Mouse (Mus musculus): ENCODE results near the gene Otud4.
A peak's percentile ranks its signal among the peaks of the same experiment; 100 is the strongest.

Gene Otud4

DNA sequence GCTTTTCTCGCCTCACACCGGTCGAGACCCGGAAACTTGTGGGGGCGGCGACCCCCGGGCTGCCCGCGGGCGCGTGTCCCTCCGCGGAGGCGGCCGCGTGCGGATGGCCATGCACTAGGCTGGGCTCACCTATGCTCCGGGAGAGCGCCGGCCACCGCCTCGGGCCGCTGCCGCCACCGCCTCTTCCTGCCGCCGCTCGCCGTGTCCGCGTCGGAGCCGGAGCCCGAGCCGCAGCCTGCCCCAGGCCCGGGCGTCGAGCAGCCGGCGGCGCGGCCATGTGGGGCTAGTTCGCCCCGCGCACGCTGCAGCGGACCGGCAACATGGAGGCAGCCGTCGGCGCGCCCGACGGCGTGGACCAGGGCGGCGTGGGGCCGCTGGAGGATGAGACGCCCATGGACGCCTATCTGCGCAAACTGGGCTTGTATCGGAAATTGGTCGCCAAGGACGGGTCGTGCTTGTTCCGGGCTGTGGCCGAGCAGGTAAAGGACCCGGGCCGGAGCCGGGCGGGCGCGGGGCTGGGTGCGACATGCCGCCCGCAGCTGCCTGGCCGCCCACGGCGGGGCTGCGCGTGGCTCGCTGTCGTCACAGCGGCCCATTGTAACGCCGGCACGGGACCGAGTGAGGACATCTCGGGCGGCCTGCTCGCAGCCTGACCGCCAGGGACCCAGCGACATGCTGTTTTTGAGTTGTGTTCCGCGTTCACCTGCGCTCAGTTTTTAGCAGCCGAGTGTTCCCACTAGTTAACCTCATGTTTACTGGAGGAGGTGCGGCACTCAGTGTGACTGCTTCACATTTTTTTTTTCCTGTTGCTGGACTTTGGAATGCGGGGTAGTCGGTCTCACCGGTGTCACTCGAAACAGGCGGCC is at the start of gene Otud4:
TSS of gene Otud4 (plus strand) at position 33 of the 866 bp plus-strand sequence.
- DNase-seq (ENCODE audit: low read depth, low spot score), result peak; percentile 42

DNA sequence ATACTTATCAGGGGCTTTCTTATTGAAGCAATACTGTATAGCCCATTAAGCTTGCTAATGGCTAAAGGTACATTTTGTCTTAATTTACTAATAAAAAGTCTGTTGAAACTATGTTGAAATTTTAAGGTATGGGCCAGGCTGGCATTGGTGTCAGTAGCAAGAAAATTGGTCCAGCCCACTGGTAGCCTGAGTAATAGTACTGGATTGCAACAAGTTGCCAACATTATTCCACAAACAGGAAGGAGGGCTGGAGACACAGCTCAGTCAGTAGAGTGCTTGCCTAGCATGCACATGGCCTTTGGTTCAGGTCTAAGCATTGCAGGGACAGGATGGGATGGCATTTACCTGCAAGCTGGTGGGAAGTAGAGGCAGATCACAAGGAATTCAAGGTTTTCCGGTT is 38.5 kb upstream of the Otud4 start:
- peak; percentile 78 for DNase-seq (ENCODE audit: low read depth, low spot score)

DNA sequence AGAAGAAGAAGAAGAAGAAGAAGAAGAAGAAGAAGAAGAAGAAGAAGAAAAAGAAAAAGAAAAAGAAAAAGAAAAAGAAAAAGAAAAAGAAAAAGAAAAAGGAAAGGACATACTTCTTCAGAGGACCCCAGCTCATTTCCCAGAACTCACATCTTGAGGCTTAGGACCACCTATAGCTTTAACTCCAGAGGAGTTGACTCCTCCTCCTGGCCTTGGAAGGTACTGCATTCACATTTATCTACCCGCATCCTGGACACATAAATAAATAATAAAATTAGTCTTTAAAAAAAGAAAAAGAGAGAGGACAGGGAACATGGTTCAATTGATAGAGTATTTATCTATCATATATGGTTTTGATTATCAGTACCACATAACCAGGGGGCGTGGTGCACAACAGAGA is 36.2 kb upstream of the Otud4 start:
- peak; percentile 60 for DNase-seq (ENCODE audit: low read depth, low spot score)

DNA sequence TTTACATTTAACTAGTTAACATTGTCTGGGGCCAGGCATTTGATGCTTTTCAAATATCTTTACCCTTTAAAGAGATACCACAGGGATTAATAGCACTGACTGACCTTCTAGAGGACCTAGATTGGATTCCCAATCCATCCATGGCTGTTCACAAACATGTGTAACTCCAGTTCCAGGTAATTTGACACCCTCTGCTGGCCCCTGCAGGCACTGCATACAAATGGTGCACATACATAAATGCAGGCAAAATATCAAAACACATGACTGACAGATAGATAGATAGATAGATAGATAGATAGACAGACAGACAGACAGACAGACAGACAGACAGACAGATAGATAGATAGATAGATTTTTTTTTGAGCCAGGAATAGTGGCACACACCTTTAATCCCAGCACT is 33.2 kb upstream of the Otud4 start:
- DNase-seq (ENCODE audit: low read depth, low spot score), result peak; percentile 59

DNA sequence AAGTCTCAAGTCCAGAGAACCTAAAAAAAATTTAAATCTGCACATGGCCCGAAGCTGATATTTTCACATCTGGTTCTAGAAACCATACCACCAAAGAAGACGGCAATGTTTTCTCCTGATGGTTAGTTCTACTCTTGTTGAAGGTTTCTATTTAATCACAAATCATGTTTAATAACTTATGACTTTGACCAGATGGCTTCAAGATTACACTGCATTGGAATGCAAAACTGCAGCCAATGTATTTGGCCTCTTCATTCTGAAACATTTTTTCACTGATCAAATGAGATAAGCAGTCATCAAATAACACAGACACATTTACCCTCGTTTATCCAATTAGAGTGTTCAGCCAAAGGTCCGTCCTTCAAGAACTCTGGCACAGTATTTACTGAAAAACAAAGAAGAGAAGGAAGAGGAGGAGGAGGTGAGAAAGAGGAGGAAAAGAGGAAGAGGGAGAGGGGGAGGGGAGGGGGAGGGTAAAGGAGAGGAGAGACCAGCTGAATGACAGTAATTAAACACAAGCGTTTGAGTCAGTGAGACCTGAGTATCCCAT is 32.6 kb upstream of the Otud4 start:
- DNase-seq (ENCODE audit: low read depth, low spot score), result peak; percentile 70

DNA sequence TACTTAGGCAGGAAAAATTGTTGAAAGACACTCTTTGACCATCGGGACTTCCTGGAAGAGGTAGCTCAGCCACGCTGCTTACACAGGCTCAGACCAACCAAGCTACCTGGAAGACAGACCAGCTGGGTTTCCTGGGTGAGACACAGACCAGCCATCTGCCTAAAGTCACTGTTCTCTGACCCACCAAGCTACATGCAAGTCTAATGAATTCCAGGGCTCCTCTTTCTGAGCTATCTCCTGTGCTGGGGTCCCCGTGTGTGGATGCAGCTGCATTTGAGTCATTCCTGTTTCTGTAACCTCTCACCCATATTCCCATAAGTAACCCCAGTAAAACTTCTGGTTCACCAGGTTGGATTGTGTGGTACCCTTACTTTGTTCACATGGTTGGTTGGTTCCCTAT is 30.7 kb upstream of the Otud4 start:
- DNase-seq (ENCODE audit: low read depth, low spot score), result no peak

DNA sequence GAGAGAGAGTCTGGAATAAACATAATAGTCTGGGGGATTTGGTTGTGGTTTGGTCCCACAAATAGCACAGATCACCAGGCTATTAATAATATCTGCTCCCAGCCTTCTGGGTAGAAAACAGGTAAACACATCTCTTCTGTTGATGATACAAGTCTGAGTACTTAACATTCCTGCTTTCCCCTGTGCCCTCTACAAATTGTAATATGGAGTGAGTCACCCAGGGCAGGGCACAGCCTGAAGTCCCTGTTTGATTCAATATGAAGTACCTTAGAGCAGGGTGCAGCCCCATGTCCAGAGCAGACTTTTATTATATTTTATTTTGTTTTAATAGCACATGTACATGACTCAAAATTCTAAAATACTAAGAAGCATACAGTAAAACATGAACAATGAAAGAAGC is 29.1 kb upstream of the Otud4 start:
- DNase-seq (ENCODE audit: low read depth, low spot score), result peak; percentile 49

DNA sequence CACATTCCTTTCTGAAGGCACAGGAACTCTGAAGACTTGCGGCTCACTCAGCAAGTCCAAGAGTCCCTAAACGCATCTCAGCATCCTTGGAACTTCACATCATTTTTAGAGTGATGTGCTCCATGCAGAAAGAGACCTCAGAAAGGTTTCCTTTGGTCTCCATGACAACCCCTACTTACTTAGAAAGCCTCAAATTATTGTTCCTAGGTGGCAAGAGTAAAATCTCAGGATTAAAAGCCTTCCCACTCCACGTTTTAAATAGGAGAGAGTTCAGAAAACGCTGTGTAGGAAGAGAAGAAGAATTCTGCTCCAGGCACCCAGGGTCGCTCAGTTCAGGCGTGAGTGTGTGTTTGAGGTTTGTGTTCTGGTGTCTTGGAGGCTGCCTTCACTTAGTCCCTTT is 27.1 kb upstream of the Otud4 start:
- no peak for DNase-seq (ENCODE audit: low read depth, low spot score)

DNA sequence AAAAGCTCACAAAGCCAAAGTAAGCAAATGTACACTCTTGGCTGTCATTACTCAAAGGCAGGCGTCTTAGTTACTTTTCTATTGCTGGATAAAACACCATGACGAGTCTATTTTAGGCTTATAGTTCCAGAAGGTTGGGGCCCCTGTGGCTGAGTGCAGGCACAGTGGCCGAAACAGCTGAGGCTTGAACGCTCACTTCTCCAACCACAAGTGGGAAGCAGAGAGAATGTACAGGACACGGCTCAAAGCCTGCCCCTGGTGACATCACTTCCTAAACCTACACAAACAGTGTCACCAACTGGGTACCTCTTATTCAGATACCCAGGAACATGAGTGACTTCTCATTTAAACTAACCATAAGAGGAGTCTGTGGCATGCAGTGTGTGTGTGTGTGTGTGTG is 26.5 kb upstream of the Otud4 start:
- DNase-seq (ENCODE audit: low read depth, low spot score), result no peak

DNA sequence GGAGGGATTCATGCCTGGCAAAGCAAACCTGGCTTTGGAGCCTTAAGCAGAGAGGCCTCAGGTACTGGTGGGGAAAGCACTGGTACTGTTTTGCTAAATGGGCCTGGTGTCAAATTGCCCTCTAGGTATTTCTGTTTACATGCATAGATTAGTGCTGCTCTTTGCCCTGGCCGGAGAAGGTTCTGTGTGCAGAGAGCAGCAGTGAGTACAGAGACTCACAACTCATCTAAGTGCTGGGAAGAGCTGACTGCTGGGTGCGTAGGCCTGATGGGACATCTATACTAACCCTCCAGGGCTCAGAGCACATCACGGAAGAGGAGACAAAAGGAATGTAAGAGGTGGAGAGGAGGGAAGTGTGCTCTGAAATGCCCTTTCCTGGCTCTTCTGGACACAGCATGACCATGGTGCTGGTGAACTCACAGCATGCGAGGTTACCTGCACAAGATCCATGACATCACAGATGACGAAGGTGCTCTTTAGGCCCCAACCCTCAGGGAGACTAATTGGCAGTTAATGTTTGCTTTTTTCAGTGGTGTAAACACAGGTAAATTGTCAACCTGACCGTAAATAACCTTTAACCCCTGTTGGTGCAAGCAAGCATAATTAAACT is 23.6 kb upstream of the Otud4 start:
- DNase-seq (ENCODE audit: low read depth, low spot score), result no peak

DNA sequence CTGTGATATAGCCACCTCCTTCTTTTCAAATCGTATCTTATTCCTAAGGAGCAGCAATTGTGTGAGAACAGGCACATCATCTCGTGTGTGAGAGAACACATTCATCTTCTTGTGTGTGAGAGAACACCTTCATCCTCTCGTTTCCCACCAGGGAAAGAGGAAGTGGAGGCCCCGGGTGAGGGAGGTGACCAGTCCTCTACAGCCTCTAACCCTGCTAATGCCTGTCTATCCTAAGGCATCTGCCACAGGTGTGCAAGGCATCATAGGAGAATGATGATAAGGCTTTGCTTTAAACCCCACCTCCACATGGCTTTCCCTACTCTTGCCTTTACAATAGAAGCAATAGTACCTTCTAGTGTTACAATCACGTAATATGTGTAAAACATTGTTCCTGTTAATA is 20.5 kb upstream of the Otud4 start:
- DNase-seq (ENCODE audit: low read depth, low spot score), result no peak

DNA sequence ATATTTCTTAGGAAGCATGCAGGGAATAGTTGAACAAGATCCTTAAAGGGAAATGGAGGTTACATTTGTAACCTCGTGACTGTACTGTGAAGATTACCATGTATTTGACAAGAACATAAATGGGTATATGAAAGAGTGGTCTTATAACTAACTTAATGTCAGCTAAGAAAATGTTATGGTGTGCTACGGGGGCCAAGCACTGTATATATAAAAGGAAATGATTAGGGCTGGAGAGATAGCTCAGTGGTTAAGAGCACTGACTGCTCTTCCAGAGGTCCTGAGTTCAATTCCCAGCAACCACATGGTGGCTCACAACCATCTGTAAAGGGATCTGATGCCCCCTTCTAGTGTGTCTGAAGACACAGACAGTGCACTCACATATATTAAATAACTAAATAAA is 20.1 kb upstream of the Otud4 start:
- DNase-seq (ENCODE audit: low read depth, low spot score), result no peak

DNA sequence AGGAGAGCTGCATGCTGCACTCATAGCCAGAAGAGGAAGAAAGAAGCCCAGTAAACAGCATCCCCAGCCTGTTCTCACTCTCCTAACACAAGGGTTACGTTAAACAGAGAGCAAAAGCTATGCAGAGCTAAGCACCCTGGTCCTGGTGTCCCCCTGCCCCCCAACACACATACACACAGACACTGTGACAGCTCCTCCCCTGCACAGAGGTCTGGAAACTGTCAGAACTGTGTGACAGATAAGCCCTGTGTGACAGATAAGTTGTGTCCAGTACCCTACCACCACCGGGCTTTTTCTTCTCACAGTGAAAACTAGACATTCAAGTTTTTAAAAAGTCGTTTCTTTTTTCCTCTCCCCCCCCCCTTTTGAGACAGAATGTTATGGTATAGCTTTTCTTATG is 19.4 kb upstream of the Otud4 start:
- DNase-seq (ENCODE audit: low read depth, low spot score), result no peak

DNA sequence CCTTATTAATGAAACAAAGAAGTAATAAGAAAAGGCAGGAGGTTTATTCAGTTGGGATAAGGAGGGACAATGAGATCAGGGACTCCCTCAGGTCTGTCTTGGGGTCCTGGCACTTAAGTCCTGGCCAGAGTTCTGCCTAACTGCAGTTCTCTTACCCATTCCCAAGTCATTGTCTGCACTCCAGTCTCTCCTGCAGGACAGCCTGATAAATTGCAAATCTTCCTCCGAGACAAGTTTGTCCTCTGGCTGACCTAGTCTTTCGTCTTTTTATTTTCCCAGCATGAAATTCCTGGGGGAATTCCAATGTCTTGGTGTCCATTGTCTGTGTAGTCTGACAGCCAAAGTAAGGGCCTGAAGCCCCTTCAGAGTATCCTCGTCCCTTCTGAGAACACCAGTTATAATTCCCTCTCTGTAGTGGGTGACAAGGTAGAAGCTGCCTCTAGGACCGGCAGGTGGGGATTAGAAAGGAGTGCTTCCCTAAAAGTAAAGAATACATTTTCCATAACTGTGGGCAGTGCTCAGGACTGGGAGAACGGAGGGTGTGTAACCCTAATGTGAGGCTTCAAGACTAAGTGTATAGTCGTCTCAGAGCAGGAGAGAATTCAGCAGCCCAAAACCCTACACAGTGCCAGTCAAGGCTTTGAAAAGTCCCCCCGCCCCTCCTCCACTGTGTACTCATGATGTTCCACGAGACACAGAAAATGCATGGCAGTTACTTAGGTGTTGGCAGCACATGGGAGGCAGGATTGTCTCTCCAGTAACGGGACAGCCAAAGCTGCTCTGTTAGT is 18.7 kb upstream of the Otud4 start:
- DNase-seq (ENCODE audit: low read depth, low spot score), result no peak

DNA sequence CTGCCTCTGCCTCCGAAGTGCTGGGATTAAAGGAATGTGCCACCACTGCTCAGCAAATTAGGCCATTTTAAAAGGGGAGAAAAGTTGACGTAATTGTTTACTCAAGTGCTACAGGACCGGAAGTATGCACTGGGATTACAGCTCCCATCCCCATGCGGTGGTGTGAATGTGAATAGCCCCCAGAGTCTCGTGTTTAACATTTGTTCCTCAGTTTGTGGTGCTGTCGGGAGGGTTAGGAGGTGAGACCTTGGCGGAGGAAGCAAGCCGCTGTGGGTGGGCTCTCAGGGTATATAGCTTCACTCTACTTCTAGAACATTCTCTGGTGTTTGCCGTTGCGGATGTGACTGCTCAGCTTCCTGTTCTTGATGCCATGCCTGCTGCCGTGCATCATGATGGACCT is 17.1 kb upstream of the Otud4 start:
- no peak for DNase-seq (ENCODE audit: low read depth, low spot score)

DNA sequence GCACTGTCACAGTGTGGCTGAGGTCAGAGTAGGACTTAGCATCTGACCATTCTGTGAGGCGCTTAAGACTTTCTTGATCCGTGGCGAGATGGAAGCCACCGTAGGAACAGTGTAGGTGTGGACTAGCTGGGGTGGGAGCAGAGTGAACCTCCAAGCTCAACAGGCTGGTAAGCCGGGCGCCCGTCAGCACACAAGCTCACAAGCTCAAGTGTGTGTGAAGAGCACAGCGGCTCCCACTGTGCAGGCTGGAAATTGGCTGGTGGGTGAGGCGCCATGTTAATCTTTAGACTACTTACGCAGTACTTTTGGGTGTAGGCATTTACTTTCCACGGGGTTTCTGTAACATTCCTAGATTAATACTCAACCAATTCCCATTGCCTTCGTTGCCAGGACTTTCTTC is 16.1 kb upstream of the Otud4 start:
- no peak for DNase-seq (ENCODE audit: low read depth, low spot score)

DNA sequence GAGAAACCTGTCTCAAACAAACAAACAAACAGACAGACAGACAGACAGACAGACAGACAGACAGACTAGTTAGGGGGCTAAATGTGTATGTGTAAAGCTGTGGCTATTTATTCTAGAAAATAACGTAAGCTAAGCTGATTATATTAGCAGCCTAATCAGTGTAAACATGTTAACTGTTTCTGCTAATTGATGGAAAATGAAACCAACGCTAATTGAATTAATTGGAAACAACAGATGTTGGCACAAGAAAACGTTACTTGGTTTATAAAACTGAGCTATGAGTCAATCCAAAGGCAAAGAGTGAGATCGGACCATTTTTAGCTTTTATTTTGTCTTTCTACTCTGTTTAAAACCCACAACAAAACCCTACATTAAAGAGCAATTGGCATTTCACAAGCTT is 15.0 kb upstream of the Otud4 start:
- DNase-seq (ENCODE audit: low read depth, low spot score), result no peak

DNA sequence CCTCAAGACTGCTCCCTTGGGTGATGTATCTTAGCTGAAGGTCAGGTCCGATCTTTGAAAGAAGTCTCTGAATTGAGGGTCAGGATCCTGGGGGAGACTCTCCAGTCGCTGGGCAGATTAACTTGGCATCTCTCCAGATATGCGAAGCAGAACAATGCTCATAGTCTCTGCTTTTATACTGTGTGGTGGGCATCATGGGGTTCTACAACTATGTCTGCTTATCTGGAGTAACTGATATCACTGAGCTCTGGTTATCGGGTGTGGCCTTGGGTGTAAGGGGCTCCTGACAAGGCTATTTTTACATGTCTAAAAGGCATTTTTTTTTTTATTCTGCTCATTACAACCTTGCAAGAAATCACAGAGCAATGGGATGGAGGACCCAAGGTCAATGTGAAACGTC is 13.2 kb upstream of the Otud4 start:
- no peak for DNase-seq (ENCODE audit: low read depth, low spot score)

DNA sequence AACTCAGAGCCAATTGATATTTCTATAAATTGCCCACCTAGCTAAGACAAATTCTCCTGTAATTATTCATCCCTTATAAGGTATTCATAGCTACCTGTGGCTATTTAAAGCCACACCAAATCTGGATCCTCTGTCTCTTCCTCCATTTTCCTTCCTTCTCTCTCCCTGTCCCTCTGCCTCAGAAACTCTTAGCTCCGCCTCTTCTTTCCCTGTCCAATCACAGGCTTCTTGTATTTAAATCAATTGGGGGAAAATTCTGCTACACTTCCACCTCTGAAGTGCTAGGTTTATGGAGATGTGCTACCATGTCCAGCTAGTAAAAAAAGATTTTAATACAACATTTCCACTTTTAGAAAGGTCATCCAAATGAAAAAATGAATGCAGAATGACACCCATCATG is 3.9 kb upstream of the Otud4 start:
- DNase-seq (ENCODE audit: low read depth, low spot score), result no peak

DNA sequence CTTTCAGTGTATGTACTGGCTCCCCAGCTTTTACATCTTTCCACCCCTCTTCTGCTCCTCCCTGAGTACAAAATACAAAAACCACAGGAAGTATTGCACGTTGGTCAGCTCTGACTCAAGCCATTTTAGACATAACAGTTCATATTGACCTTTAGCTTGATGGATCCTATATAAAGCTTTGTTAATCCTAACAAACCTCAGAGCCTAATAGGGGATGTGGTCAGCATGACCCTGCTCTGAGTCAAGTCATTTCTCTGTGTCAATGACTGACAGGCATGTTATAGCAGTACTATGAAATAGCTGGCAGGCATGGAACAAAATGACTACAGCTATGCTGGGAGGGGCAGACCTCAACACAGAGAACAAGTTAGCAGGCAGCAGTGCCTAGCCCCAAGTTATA is 3.3 kb upstream of the Otud4 start:
- DNase-seq (ENCODE audit: low read depth, low spot score), result peak; percentile 75

DNA sequence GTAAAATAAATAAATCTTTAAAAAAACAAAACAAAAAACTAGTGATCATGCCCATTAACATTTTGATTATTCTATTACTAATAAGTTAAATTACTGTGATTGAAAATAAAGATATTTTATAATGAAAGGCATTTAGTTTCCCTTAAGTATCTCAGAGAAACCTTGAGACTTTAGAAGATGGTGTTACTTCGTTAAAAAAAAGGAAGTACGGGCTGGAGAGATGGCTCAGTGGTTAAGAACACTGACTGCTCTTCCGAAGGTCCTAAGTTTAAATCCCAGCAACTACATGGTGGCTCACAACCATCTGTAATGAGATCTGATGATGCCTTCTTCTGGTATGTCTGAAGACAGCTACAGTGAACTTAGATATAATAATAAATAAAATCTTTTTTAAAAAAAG is 2.2 kb upstream of the Otud4 start:
- DNase-seq (ENCODE audit: low read depth, low spot score), result no peak

DNA sequence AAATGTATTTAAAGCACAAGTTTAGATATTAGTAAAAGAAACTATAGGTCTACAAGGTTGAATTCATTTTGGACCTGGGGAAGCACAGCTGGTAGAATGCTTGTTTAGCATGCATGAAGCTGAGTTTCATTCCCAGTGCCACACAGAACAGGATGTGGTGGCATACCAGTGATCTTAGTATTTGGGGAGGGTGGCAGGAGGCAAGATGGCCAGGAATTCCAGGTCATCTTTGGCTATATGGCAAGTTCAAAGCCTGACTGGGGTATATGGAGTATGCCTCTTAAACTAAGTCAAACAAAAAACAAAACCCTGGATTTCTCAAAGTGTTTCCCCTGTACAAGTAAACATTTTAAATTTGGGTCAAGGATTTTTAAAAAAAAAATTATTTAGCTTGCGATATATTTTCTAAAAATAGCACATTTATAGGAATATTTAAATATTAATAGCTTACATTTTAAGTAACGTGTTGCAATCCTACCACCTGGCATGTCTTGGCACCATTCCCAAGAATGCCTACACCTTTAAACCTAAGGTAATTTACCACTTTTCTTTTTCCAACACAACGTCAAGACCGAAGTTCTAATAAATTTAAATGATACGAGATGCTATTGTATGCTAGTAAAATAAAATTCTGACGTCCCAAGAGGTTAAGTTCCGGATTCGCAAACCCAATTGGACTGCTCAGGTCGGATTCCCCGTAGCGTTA is 1.3 kb upstream of the Otud4 start:
- DNase-seq (ENCODE audit: low read depth, low spot score), result peak; percentile 59
